Mouse (Mus musculus) hindbrain, embryonic 12.5 days (tissue): ENCODE data around the gene Sp4. TPM values are rescaled to one million over a fixed set of nuclear protein-coding genes. Genes with fewer than 3 reads are reported as not detected.

Source experiments
- ATAC-seq: fragments of 200-750 bp; cut with Nextera tagmentation; 2 replicates; pipeline ENCODE4 v1.8.0; 2017; ENCODE audit warnings: moderate TSS enrichment; ENCODE audit not compliant: low FRiP score
- H3K27ac ChIP-seq: fragments of 300-500 bp; sonication (generic); 2 replicates; pipeline ENCODE4 v1.5.1; 2016; ENCODE audit warnings: mild to moderate bottlenecking
- H3K27me3 ChIP-seq: fragments of 300-500 bp; sonication (generic); 2 replicates; pipeline ENCODE4 v1.6.1; 2016; ENCODE audit warnings: mild to moderate bottlenecking
- H3K36me3 ChIP-seq: fragments of 300-500 bp; sonication (generic); 2 replicates; pipeline ENCODE4 v1.6.1; 2016; ENCODE audit warnings: mild to moderate bottlenecking
- H3K4me1 ChIP-seq: fragments of 300-500 bp; sonication (generic); 2 replicates; pipeline ENCODE4 v1.6.1; 2016
- H3K4me2 ChIP-seq: fragments of 300-500 bp; sonication (generic); replicated peaks from 2 replicates; pipeline ENCODE4 v1.6.1; 2016; ENCODE audit warnings: mild to moderate bottlenecking
- H3K4me3 ChIP-seq: fragments of 300-500 bp; sonication (generic); 2 replicates; pipeline ENCODE4 v1.5.1; 2016; ENCODE audit warnings: mild to moderate bottlenecking
- H3K9ac ChIP-seq: fragments of 300-500 bp; sonication (generic); 2 replicates; pipeline ENCODE4 v1.6.1; 2016; ENCODE audit warnings: mild to moderate bottlenecking, moderate library complexity
- H3K9me3 ChIP-seq: fragments of 300-500 bp; sonication (generic); replicated peaks from 2 replicates; pipeline ENCODE4 v1.6.1; 2016; ENCODE audit warnings: mild to moderate bottlenecking
- WGBS: fragments of 180-500 bp; shearing (Covaris S2); methylation state at CpG from one replicate; pipeline ENCODE4 v1.1.7; 2016; 5-methylcytosine and 5-hydroxymethylcytosine counted together
- polyA plus RNA-seq: library from polyadenylated mRNA; unstranded; fragments of >200 nt; fragmentation: Nextera tagmentation; extraction: Ambion mirVana; gene quantifications from 2 replicates; pipeline ENCODE4 v1.2.1, GENCODE M21; 2016

The Sp4 gene
- polyA plus RNA-seq, 1 experiment from 2014 or later, result 20.1 TPM

DNA sequence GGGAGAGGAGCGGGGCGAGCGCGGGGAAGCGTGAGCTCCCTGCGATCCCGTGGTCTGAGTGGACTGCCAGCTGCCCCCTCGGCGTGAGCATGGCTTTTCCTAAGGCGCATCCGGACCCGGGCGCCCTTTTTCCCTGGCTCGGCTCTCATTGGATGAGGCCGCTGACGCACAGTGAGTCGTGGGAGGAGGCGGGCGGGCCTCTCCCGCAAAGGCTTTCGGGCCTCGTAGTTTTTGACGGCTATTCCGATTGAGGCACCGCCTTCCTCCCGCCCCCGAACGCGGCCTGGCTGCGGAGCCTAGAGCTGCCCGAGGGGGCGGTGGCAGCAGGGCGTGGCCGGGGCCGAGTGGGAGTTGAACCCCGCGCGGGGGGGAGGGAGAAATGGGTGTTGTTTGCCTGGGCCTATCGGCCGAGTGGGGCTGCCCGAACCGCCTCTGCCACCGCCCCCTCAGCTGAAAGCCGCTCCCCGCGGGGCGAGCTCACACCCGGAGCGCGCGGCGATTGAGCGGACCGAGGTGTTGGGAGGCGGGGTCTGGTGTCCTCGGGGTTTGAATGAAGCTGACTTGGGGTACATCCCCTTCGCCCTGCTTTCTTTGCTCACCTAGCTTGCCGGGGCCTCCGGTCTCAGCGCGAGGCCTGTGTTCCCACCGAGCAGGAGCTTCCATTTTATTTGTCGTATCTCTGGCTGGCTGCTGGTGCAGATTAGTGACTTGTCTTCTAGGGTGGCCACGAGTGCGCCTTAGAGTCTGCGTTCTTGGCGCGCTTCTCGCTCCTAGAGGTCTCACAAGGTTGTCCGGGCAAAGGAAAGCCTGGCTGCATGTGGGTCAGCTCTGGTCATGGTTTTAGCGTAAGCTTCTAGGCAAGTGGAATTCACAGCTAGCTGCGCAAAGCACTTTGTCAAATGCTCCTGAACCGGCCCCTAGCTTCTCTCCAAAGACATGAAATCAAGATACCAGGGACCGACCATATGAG is 911 bp upstream of the Sp4 start:
- H3K4me1 ChIP-seq, result peaks cover 24% of the 10 kb centered on the region
- WGBS, result under 1% methylated on average over 74 of the region's 74 CpGs
- H3K36me3 ChIP-seq, result no peaks in the 10 kb centered on the region
- peak; percentile 92 for ATAC-seq
- peak overlapping the region; percentile 78 for H3K4me3 ChIP-seq
- H3K9ac ChIP-seq, result peak overlapping the region; percentile 70
- H3K9me3 ChIP-seq, result no peaks in the 10 kb centered on the region
- no peaks in the 10 kb centered on the region for H3K27me3 ChIP-seq
- peak overlapping the region; percentile 54 for H3K4me2 ChIP-seq
- peak overlapping the region; percentile 97 for H3K27ac ChIP-seq

GRCm38 (mm10) chr12:118300754-118301071 is 527 bp downstream of the Sp4 start:
- Histone ChIP-seq H3K9ac (peak overlapping the region; percentile 68), H3K27ac (peak overlapping the region; percentile 97), H3K4me3 (peak overlapping the region; percentile 78), H3K9me3 (no peaks in the 10 kb centered on the region), H3K4me2 (peak overlapping the region; percentile 54), H3K4me1 (peaks cover 30% of the 10 kb centered on the region), H3K27me3 (no peaks in the 10 kb centered on the region), H3K36me3 (no peaks in the 10 kb centered on the region)
- no peak for ATAC-seq
- WGBS, result 2% methylated on average over 8 of the region's 13 CpGs

GRCm38 (mm10) chr12:118299956-118300355 is 1.3 kb downstream of the Sp4 start:
- Histone ChIP-seq H3K9me3 (no peaks in the 10 kb centered on the region), H3K9ac (no peak overlapping the region), H3K36me3 (no peaks in the 10 kb centered on the region), H3K4me2 (peak overlapping the region; percentile 54), H3K4me1 (peaks cover 30% of the 10 kb centered on the region), H3K4me3 (peak overlapping the region; percentile 78), H3K27ac (no peak overlapping the region), H3K27me3 (no peaks in the 10 kb centered on the region)
- ATAC-seq, result no peak
- WGBS, result 40% methylated on average over 6 of the region's 6 CpGs

DNA sequence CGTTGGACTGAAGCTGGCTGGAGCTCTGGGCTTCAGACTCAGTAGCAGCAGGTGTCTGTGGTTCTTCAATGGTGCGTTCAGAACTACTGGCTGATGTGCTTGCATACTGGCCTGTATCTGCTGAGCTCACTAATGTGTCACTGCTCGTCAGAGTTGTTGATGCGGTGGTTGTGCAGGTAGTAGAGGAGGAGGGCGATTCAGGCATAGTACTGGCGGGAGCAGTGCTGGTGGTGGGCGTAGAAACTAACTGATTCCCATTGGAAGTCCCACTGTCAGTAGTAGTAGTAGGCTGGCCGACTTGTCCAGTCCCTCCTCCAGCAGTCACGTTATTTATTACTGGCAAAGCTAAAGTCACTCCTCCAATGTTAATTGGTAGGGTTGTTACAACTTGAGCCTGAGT is 2.1 kb downstream of the Sp4 start:
- Histone ChIP-seq H3K4me3 (no peak overlapping the region), H3K4me2 (peak overlapping the region; percentile 40)
- WGBS, result 86% methylated on average over 9 of the region's 9 CpGs

DNA sequence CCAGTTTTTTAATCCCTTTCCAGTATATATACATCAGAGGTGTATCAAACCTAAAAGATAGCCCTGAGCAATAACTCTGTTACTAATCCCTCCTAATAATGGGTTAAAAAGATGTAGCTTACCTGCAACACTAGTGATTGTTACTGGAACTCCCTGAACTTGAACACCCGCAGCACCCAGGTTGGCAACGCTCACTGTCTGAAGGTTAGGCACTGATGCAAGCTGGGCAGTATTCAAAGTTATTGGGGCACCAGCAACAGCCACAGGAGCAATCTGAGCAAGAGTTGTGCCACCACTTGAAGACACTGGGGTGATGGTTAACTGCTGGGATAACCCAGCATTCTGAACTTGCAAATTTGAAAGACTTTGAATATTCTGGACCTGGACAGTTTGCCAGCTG is 2.7 kb downstream of the Sp4 start:
- Histone ChIP-seq H3K4me3 (no peak overlapping the region), H3K4me2 (peak overlapping the region; percentile 40), H3K27me3 (no peaks in the 10 kb centered on the region), H3K9ac (no peak overlapping the region), H3K36me3 (no peaks in the 10 kb centered on the region), H3K4me1 (peaks cover 30% of the 10 kb centered on the region), H3K9me3 (no peaks in the 10 kb centered on the region), H3K27ac (no peak overlapping the region)
- no peak for ATAC-seq
- 93% methylated on average over 2 of the region's 2 CpGs for WGBS

More for the DNA sequence above, 2.1 kb downstream of the Sp4 start:
- no peaks in the 10 kb centered on the region for H3K27me3 ChIP-seq
- H3K27ac ChIP-seq, result no peak overlapping the region
- ATAC-seq, result no peak
- H3K9me3 ChIP-seq, result no peaks in the 10 kb centered on the region
- H3K36me3 ChIP-seq, result no peaks in the 10 kb centered on the region
- H3K9ac ChIP-seq, result no peak overlapping the region
- H3K4me1 ChIP-seq, result peaks cover 30% of the 10 kb centered on the region

DNA sequence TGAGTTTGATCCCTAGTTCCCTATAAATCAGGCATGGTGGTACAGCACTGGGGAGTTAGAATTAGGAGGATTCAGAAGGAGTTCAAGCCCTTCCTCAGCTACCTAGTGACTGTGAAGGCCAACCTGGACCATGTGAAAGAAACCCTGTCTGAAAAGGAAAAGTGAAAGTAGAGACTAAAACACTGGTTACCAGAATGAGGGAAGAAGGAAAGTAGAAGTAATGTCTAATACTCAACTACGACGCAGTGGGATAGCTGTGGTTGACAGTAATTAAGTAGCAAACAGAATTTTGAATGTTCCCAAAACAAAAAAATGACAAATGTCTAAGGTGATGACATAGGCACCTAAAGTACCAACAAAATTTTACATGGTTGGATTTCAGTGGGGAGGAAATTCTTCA is 5.0 kb downstream of the Sp4 start:
- H3K4me2 ChIP-seq, result peak overlapping the region; percentile 8; the same call in 1 of the 2 replicates
- no peaks in the 10 kb centered on the region for H3K27me3 ChIP-seq
- H3K36me3 ChIP-seq, result no peaks in the 10 kb centered on the region

DNA sequence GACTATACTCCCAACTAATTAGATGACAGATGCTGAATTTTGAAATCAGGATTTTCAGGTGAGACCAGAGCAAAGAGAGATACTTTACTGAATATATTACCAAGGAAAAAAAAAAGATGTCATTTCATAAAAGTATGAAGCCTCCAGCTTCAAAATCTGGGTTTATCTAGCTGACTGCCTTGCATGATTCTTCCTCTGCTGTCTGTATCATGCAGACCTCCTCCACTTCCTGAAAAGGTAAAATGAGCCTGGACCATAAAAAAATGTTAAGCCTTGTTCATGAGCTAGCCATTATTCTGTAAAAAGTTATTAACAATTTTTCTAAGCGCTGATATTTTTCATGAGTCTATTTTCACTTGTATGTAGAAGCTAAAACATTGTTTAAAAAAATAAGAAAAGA is 5.4 kb downstream of the Sp4 start:
- no peak overlapping the region for H3K4me3 ChIP-seq
- H3K36me3 ChIP-seq, result no peaks in the 10 kb centered on the region
- no peak overlapping the region for H3K4me2 ChIP-seq
- ATAC-seq, result no peak
- no peak overlapping the region for H3K27ac ChIP-seq
- 90% methylated on average over 1 of the region's 1 CpGs for WGBS
- no peak overlapping the region for H3K9ac ChIP-seq
- H3K4me1 ChIP-seq, result peaks cover 26% of the 10 kb centered on the region
- no peaks in the 10 kb centered on the region for H3K9me3 ChIP-seq
- H3K27me3 ChIP-seq, result no peaks in the 10 kb centered on the region

More for the DNA sequence above, 5.0 kb downstream of the Sp4 start:
- no peaks in the 10 kb centered on the region for H3K9me3 ChIP-seq
- H3K9ac ChIP-seq, result no peak overlapping the region
- peaks cover 26% of the 10 kb centered on the region for H3K4me1 ChIP-seq
- no peak overlapping the region for H3K27ac ChIP-seq
- ATAC-seq, result no peak
- 93% methylated on average over 2 of the region's 2 CpGs for WGBS
- no peak overlapping the region for H3K4me3 ChIP-seq

DNA sequence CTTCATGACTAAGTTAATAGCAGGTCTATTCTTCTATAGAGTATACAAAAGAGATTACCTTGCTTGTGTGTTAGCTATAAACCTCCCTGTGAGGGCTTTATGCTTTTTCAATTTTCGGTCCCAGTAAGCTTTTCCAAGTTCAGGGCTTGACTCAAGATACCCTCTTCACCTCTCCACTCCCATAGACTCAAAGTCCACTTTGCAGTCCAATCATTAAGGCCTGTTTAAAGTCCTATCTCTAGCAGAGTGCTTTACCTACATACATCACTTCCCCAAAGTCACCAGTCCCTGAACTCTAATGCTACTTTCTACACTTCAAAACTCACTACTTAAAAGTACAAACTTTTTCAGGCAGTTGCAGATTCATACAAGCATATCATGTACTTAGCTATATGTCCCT is 12.3 kb downstream of the Sp4 start:
- Histone ChIP-seq H3K4me3 (no peak overlapping the region), H3K9ac (no peak overlapping the region), H3K36me3 (no peaks in the 10 kb centered on the region), H3K4me1 (no peaks in the 10 kb centered on the region; the same call in 1 of the 2 replicates), H3K27ac (no peak overlapping the region), H3K9me3 (no peaks in the 10 kb centered on the region), H3K27me3 (no peaks in the 10 kb centered on the region), H3K4me2 (no peak overlapping the region)
- no peak for ATAC-seq
- 92% methylated on average over 1 of the region's 1 CpGs for WGBS

DNA sequence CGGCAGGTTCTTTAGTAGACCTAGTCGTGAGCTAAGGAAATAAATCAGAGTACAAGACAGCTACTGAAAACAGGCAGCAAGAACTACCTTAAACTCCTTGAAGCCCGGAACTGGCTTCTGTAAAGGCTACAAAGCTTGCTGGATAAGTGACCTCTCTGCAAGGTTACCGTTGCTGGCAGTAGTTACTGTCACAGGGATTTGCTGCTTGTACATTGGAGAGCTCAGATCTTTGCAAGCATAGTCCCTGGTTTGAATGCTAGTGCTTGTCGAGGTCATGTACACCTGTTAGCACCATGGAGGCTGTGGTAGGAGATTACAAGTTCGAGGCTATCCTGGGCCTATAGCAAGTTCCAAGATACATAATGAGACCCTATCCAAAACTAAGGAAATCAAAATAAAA is 16.1 kb downstream of the Sp4 start:
- H3K27me3 ChIP-seq, result no peaks in the 10 kb centered on the region
- ATAC-seq, result no peak
- 91% methylated on average over 6 of the region's 6 CpGs for WGBS
- no peak overlapping the region for H3K27ac ChIP-seq
- H3K36me3 ChIP-seq, result no peaks in the 10 kb centered on the region
- H3K4me2 ChIP-seq, result no peak overlapping the region
- H3K4me1 ChIP-seq, result no peaks in the 10 kb centered on the region
- no peaks in the 10 kb centered on the region for H3K9me3 ChIP-seq
- H3K9ac ChIP-seq, result no peak overlapping the region
- H3K4me3 ChIP-seq, result no peak overlapping the region

DNA sequence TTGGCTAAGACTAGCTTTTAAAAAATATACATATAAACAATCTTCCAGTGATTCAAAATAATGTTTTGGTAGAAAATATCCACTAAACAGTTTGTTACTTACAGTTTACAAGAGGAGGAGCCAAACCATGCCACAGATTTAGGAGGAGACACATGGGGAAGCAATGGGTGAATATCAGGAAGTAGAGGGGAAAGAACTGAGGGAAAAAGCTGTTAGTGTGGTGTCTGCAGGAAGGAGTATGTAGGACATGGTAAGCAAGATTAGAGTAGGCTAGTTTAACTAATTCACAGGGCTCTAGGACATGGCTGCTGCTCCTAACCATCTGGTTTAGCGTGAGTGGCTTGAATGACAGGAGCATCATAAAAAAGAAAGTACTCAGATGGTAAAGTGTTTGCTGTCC is 19.3 kb downstream of the Sp4 start:
- H3K27ac ChIP-seq, result no peak overlapping the region
- no peaks in the 10 kb centered on the region for H3K4me1 ChIP-seq
- H3K4me3 ChIP-seq, result no peak overlapping the region
- no peak overlapping the region for H3K9ac ChIP-seq
- no peaks in the 10 kb centered on the region for H3K36me3 ChIP-seq
- ATAC-seq, result no peak
- H3K4me2 ChIP-seq, result no peak overlapping the region
- WGBS, result 87% methylated on average over 1 of the region's 1 CpGs
- H3K9me3 ChIP-seq, result no peaks in the 10 kb centered on the region
- H3K27me3 ChIP-seq, result no peaks in the 10 kb centered on the region

GRCm38 (mm10) chr12:118276385-118276784 is 24.9 kb downstream of the Sp4 start:
- H3K9me3 ChIP-seq, result no peaks in the 10 kb centered on the region
- H3K4me1 ChIP-seq, result no peaks in the 10 kb centered on the region
- no peak overlapping the region for H3K4me3 ChIP-seq
- H3K9ac ChIP-seq, result no peak overlapping the region
- no peak overlapping the region for H3K4me2 ChIP-seq
- H3K36me3 ChIP-seq, result no peaks in the 10 kb centered on the region
- no peak for ATAC-seq
- H3K27me3 ChIP-seq, result no peaks in the 10 kb centered on the region
- no peak overlapping the region for H3K27ac ChIP-seq
- 86% methylated on average over 5 of the region's 5 CpGs for WGBS

GRCm38 (mm10) chr12:118264905-118265304 is 36.3 kb downstream of the Sp4 start:
- no peak overlapping the region for H3K9ac ChIP-seq
- no peak for ATAC-seq
- no peaks in the 10 kb centered on the region for H3K27me3 ChIP-seq
- no peak overlapping the region for H3K4me3 ChIP-seq
- H3K36me3 ChIP-seq, result peaks cover 9% of the 10 kb centered on the region
- no peaks in the 10 kb centered on the region for H3K4me1 ChIP-seq
- H3K4me2 ChIP-seq, result no peak overlapping the region
- no peak overlapping the region for H3K27ac ChIP-seq
- no peaks in the 10 kb centered on the region for H3K9me3 ChIP-seq

DNA sequence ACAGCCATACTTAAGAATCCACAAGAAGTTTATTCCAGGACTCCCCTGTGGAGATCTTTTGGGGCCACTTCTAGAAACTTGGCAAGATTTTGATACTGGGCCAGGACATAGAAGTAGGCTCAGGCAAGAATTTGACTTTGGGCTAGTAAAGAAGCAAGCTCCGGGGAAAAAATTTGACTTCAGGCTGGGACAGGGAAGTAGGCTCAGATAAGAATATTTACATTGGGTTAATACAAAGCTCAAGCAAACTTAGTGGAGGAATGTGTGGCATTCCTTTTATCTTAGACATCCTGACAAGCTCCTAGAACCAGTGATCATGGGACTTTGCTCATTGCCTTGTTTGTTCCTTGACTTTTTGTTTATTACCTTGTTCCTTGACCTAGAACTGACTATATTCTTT is 37.4 kb downstream of the Sp4 start:
- Histone ChIP-seq H3K36me3 (peaks cover 9% of the 10 kb centered on the region), H3K4me3 (no peak overlapping the region), H3K9ac (no peak overlapping the region), H3K27ac (no peak overlapping the region), H3K27me3 (no peaks in the 10 kb centered on the region), H3K4me1 (no peaks in the 10 kb centered on the region), H3K9me3 (no peaks in the 10 kb centered on the region), H3K4me2 (no peak overlapping the region)
- ATAC-seq, result no peak
- 83% methylated on average over 1 of the region's 1 CpGs for WGBS
